Mouse (Mus musculus): Measurements from ENCODE around the gene Diexf.

The Diexf gene

DNA sequence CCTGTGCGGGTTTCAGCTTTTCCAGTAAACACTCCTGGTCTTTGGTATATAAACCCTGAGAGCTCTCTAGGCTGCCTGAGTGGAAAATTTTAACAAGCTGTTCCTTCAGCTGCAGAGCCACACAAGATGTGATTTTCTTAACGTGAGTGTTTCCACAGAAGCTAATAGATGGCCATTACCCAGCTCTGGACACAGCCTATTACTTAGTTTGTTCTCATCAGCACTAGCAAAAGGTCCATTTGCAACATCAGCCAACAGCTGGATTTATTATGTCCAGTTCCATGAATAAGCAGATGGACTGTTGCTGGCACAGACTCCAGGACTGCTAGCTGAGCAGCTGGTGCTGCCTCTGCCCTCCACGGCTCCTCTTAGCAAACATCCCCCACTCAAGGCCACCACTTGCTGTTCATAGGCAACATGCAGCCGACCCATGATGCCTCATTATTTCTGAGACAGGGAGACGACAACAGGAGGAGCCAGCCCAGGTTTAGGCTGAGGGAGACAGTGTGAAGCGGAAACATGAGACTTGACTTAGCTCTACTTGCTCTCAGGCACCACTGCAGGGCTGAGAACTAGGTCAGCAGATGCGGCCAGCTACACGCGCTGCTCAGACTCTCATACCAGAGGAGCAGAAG, 43.1 kb downstream of the Diexf start:
- DNase-seq (ENCODE audit: low spot score in 2 of 2), result no peak

DNA sequence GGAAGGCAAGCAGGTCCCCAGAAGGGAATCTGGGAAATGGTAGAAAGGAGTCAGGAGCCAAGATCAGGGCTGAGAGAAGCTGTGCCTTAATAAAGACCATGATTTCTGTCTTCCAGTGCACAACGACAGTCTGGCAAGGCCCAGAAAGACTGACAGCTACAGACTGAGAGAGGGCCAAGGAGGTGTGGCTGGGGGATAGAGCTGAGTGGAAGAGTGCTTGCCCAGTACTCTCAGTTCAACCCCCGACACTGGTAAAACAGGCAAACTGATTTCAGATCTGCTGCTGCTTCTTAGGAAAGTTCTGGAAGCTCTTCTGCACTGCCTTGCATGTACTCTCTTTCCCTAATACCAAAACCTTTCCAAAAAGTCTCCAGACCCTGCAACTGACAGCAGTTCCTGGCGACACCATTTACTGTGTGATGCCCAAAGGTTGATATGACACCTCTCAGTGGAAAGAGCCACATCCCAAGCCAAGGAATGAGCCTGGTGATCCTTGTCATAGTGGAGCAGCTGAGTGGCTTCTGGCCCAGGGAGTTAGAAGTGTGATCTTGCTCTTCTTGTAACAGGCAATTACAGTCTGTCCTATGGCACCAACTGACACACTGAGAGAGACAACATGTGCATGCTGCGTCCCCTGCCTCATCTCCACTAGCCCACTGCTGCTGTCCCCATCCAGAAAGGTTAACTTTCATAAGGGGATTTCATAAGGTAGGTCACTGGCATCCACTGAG, 43.8 kb downstream of the Diexf start:
- DNase-seq (ENCODE audit: low spot score in 2 of 2), result no peak

DNA sequence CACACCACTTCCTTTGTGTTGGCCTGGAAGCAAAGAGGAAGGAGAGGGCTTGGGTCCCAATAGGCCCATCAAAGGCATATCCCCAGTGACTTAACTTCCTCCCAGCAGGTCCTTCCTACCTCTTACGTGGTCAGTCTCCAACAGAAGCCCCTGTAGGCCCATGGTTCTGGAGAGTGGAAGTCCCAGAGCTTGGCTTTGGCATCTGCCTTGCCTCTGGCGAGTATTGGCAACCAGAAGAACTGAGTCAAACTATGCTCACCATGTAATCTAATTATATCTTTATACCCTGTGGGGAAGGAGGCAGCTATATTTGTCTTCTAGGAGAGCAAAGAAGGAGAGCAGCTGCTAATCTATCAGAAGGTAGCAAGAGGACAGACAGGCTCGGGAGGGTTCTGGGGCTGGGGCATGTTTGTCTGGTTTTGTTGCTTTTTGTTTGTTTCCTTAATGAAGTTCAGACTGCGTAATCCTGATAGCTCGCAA, 44.5 kb downstream of the Diexf start:
- DNase-seq (ENCODE audit: low spot score in 2 of 2), result no peak

DNA sequence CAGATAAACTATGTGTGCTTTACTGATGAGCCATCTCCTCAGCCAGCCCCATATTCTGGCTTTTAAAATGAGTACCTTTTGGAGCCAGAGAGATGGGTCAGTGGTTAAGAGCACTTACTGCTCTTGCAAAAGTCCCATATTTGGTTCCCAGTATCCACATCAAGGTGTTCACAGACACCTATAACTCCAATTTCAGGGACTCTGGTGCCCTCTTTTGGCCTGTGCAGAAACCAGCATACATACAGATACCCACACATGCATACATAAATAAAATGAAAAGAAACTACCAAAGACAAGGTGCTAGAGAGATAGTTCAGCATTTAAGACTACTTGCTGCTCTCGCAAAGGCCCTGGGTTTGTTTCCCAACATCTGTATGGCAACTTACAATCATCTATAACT, 46.1 kb downstream of the Diexf start:
- DNase-seq (ENCODE audit: low spot score in 2 of 2), result no peak

DNA sequence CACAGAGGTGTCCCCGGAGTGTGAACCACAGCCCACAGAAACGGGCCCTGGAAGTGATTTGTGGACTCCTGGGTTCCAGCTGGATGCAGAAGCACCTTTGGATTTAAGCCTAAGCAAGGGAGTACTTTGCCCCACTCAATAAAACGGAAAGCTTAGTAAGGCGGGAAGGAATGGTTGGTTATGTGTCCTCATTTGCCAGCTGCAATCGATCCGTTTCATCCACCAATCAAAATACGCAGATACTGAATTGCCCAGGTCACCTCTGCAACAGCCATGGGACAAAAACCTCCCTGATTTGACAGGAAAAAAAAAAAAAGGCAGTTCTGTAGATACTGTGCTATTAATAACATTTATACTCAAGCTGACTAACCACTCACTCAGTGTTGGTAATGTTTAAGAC, 47.0 kb downstream of the Diexf start:
- no peak for DNase-seq (ENCODE audit: low spot score in 2 of 2)

DNA sequence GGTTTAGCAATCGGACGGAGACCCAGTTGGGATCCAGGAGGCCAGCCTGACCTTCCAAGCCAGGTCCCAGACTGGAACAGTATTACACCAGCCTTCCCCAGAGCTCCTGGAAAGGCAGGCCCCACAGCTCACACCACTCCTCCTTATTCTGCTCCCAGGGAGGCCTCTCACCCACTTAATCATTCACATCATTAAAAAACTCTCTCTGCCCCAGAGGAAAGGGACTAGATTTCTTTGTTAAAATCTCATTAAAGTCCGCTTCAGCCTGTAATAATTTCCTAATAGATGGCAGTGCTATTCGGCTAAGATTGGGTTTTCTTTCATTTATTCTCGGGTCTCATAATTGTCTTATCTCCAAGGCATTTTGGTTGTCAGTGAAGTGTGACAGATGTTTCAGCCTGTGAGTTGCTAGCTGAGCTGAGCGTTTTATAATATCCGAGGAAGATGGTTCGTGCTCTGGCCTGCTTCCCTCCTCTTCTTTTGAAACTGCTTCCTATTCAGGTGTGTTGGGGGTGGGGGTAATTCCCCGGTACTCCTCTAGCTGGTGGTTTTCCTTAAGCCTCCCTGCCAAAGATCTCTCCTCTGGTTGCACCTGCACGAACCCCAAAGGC, 47.7 kb downstream of the Diexf start:
- DNase-seq (ENCODE audit: low spot score in 2 of 2), result no peak

DNA sequence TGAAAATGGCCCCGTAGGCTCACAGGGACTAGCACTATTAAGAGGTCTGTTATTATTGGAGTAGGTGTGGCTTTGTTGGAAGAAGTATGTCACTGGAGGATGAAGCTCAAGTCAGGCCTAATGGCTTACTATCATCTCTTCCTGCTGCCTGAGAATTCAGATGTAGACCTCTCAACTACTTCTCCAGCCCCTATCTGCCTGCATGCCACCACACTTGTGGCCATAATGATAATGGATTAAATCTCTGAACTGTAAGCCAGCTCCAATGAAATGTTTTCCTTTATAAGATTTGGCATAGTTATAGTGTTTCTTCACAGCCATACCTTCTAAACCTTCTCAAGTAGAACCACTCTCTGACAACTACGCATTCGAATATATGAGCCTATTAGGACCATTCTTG, 67.5 kb downstream of the Diexf start:
- no peak for DNase-seq (ENCODE audit: low spot score in 2 of 2)

DNA sequence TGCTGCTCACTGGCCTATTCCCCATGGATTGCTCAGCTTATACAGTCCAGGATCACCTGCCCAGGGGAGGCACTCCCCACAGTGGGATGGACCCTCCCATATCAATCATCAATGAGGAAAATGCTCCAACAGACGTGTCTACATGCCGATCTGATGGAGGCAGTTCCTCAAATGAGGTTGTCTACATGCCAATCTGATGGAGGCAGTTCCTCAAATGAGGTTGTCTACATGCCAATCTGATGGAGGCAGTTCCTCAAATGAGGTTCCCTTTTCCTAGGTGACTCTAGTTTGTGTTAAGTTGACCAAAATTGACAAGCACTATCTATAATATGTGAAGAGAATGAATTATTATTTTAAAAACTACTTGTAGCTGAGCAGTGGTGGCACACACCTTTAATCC, 69.9 kb downstream of the Diexf start:
- DNase-seq (ENCODE audit: low spot score in 2 of 2), result no peak

DNA sequence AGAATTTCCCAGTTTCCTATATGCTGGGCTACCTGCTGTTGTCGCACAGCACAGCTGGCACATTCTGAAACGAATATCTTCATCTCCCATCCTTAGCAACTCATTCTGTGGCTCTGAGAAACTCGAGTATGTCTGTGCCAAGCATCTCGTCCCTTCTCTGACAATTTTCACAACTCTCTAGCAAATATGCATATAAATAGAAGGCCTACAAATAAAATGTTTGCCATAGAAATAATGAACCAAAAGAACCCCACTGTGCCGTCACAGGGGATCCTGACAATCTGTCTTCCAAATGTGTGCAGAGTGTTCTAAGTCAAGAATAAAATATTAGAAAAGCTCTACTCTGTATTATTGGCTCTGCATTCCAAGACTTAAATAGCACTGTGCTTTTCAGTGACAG, 70.5 kb downstream of the Diexf start:
- DNase-seq (ENCODE audit: low spot score in 2 of 2), result no peak

DNA sequence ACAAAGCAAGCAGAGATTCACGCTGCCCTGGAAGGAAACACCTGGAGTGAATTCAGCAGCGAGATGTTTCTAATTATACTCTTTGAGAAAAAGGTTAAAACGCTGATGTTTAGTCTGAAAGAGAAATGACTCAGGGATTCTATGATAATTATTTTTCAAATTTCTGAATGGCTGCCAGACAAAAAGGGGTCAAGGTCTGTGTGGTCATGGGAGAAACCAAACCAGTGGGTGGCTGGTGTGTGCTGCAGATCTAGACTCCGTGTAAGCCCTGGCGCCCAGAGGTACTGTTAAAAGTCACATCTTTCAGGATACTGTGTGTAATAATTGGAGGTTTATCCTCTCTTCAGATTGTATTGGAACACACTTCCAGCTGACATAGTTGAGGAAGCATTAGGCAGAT, 75.7 kb downstream of the Diexf start:
- DNase-seq (ENCODE audit: low spot score in 2 of 2), result no peak

DNA sequence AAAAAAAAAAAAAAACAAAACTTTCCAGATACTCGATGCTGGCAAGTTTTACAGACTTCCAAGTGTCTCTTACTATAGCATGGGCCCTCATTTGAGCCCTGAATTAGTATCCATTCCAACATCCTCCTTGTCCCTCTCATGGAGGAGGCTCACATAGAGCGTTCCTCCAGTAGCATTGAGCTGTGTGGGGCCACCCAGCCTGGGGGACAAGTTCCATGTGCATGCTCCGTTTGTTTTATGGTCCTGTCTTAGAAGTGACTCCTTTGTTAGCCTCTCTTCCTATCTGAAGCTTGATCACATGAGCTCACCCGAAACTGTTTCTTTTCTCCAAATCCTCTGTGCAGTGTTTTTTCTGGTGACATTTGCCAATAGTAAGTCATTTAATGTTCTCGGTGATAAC, 77.0 kb downstream of the Diexf start:
- no peak for DNase-seq (ENCODE audit: low spot score in 2 of 2)

DNA sequence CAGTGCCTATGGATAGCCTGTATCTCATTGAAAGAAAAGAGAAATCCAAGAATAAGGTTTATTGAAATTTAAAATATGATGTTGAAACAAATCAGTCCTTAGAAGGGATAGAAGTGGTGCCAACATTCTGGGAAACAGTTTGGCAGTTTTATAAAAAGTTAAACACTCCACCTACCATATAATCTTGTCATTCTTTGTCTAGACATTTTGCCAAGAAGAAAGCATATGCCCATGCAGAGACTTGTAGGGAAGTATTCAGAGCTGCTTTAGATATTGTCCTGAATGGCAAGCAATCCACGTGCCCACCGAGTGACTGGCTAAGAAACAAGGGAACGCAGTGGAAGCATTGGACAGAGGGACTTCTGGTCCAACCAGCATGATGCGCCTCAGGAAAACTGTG, 82.5 kb downstream of the Diexf start:
- DNase-seq (ENCODE audit: low spot score in 2 of 2), result no peak

DNA sequence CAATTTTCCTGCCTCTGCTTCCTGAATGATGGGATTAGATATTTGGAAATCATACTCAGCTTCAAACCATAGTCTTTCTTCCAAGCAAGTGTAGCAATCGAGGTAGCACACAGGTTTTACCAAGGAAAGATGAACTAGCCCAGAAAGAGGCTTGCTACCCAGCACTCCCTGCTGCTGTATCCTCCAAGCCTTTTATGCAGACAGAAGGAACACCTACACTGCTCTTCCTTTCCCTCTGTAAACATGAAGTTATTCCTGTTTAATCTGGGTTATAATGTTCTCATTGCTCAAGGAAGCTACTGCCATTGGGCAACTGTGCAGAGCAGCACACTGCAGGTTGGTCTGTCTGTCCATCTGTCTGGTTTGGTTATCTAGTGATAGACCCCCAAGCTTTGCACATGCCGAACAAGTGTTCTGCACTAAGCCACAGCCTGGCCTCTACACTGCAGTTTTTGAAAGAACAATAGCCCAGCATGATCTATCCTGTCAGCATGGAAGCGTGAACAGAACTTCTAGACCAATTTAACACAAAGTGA, 87.2 kb downstream of the Diexf start:
- no peak for DNase-seq (ENCODE audit: low spot score in 2 of 2)
